Mouse (Mus musculus): ENCODE results near the gene Inpp4a.

- TF ChIP-seq CTCF (conservative IDR thresholded peaks at IDR 0.05; ENCODE audit: low read length) = no peak
- no peak for TF ChIP-seq NANOG (IDR thresholded peaks at IDR 0.05; ENCODE audit: borderline replicate concordance, low read length)
- no peak for TF ChIP-seq POU5F1 (IDR thresholded peaks at IDR 0.05; ENCODE audit: borderline replicate concordance, low read length)
These were observed 27.6 kb downstream of the Inpp4a start for GRCm38 (mm10) chr1:37327311-37327710.
